In the genomic region with DNA sequence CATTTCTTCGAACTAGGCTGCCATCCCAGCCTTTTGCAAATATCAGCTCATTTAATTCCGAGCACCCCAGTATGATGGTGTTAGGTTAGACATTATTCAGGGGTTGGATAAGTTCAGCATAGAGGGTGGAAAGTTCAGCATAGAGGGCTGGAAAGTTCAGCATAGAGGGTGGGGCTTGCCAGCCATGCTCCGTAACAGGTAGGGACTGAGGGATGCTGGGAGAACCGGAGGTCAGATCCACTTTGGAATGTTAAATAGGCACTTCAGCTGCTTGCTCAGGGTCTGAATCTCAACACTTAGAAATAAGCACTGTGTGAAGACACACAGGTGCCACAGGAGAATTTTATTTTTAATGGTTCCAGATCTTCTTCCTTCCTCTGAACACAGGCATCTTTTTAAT, we compare ENCODE assay signal across 23 mouse cellular contexts.
A peak's percentile ranks its signal among the peaks of the same experiment; 100 is the strongest.
DNase-seq lines count a peak whose midpoint lies in the region; ATAC-seq and TF ChIP-seq lines count a peak whose summit lies in the region.
"Had no signal": no experiment of that assay in that cellular context is flagged by ENCODE, and none has a peak within 500 bp of the region (broad histone marks: within the 10 kb centered on the region; RNA-seq: fewer than 3 reads in every experiment).

No protein-coding gene starts in this region.

- WGBS in kidney, embryonic 14.5 days: 66% methylated on average over 4 of the region's 4 CpGs
- 45% methylated on average over 4 of the region's 4 CpGs for WGBS in lung, embryonic 16.5 days
- 76% methylated on average over 4 of the region's 4 CpGs for WGBS in intestine, embryonic 16.5 days

- TF ChIP-seq CTCF in E14TG2a.4 (conservative IDR thresholded peaks at IDR 0.05; ENCODE audit: low read length): no peak

- H3K36me3 ChIP-seq in kidney, embryonic 14.5 days (ENCODE audit: control insufficient read depth, insufficient read depth, low read length): no peaks in the 10 kb centered on the region
- no peaks in the 10 kb centered on the region for H3K36me3 ChIP-seq in lung, embryonic 16.5 days (ENCODE audit: control insufficient read depth, insufficient read depth, low read length)
- H3K36me3 ChIP-seq in E14TG2a.4 (ENCODE audit: insufficient read depth, low read length) (peaks cover 24% of the 10 kb centered on the region; the same call in 1 of the 2 replicates), ES-E14 (ENCODE audit: control insufficient read depth, insufficient read depth, low read length, poor library complexity, severe bottlenecking) (no peaks in the 10 kb centered on the region)
- H3K36me3 ChIP-seq in intestine, embryonic 16.5 days (ENCODE audit: control insufficient read depth, insufficient read depth, low read length): no peaks in the 10 kb centered on the region
- H3K36me3 ChIP-seq: embryonic facial prominence, embryonic 10.5 days; heart, embryonic 15.5 days; hindbrain, embryonic 13.5 days had no signal

- no peaks in the 10 kb centered on the region for H3K9me3 ChIP-seq in kidney, embryonic 14.5 days (ENCODE audit: control insufficient read depth, low read length)
- H3K9me3 ChIP-seq in lung, embryonic 16.5 days (ENCODE audit: control insufficient read depth, low read length): no peaks in the 10 kb centered on the region
- H3K9me3 ChIP-seq in E14TG2a.4 (ENCODE audit: low read length): no peaks in the 10 kb centered on the region
- H3K9me3 ChIP-seq in ES-E14 (ENCODE audit: control insufficient read depth, insufficient read depth, low read depth, low read length): no peaks in the 10 kb centered on the region
- H3K9me3 ChIP-seq in intestine, embryonic 16.5 days (ENCODE audit: control insufficient read depth, low read length): no peaks in the 10 kb centered on the region
- H3K9me3 ChIP-seq: embryonic facial prominence, embryonic 10.5 days; forebrain, embryonic 13.5 days; G1E; heart, embryonic 15.5 days; hindbrain, embryonic 13.5 days had no signal

- no peak overlapping the region for H3K4me2 ChIP-seq in kidney, embryonic 14.5 days (replicated peaks; ENCODE audit: low read depth, low read length)
- no peak overlapping the region for H3K4me2 ChIP-seq in lung, embryonic 16.5 days (ENCODE audit: low read depth, low read length)
- H3K4me2 ChIP-seq in intestine, embryonic 16.5 days (ENCODE audit: low read depth, low read length): no peak overlapping the region
- H3K4me2 ChIP-seq: forebrain, embryonic 13.5 days; heart, embryonic 11.5 days; heart, embryonic 15.5 days; hindbrain, embryonic 13.5 days had no signal

- no peak for ATAC-seq in kidney, embryonic 14.5 days (ENCODE audit: low FRiP score, low TSS enrichment)
- peak; percentile 56; the same call in 1 of the 2 replicates for ATAC-seq in lung, embryonic 16.5 days (ENCODE audit: low read depth)
- no peak for ATAC-seq in intestine, embryonic 16.5 days
- ATAC-seq: forebrain, embryonic 13.5 days had no signal

- no peak overlapping the region for H3K4me3 ChIP-seq in kidney, embryonic 14.5 days (ENCODE audit: low read length)
- H3K4me3 ChIP-seq in lung, embryonic 16.5 days (ENCODE audit: low read length): no peak overlapping the region
- H3K4me3 ChIP-seq in E14TG2a.4 (replicated peaks; ENCODE audit: low read length) (peak overlapping the region; percentile 60), ES-E14 (ENCODE audit: insufficient read depth in 1 of 2, low read depth in 1 of 2, low read length in 2 of 2, poor library complexity in 1 of 2, severe bottlenecking in 1 of 2) (no peak overlapping the region)
- no peak overlapping the region for H3K4me3 ChIP-seq in intestine, embryonic 16.5 days (ENCODE audit: low read length)
- H3K4me3 ChIP-seq: embryonic facial prominence, embryonic 10.5 days; forebrain, embryonic 13.5 days; heart, adult 2 months; heart, embryonic 15.5 days; hindbrain, embryonic 13.5 days had no signal

- H3K27me3 ChIP-seq in kidney, embryonic 14.5 days (ENCODE audit: control insufficient read depth, insufficient read depth, low read length): no peaks in the 10 kb centered on the region
- no peaks in the 10 kb centered on the region for H3K27me3 ChIP-seq in lung, embryonic 16.5 days (ENCODE audit: control insufficient read depth, insufficient read depth, low read depth, low read length)
- no peaks in the 10 kb centered on the region for H3K27me3 ChIP-seq in E14TG2a.4 (ENCODE audit: insufficient read depth, low read length)
- H3K27me3 ChIP-seq in intestine, embryonic 16.5 days (replicated peaks; ENCODE audit: control insufficient read depth, insufficient read depth, low read length): no peaks in the 10 kb centered on the region
- H3K27me3 ChIP-seq: forebrain, embryonic 13.5 days; heart, embryonic 15.5 days had no signal

- DNase-seq in kidney, adult 8-10 months: peak; percentile 28 to 35
- no peak for DNase-seq in lung, adult 18-20 months
- DNase-seq in ES-E14 (ENCODE audit: low read depth, low spot score): no peak
- no peak for DNase-seq in B cell, adult 2 months
- DNase-seq: adrenal gland, adult 2 months; adrenal gland, postnatal 25 days; cerebellum, adult 18-20 months; cerebellum, postnatal 10 days; forebrain, postnatal 0 days; gastrocnemius, postnatal 14 days; heart, adult 2 months; heart, postnatal 14 days had no signal

- peaks cover 15% of the 10 kb centered on the region for H3K4me1 ChIP-seq in kidney, embryonic 14.5 days (ENCODE audit: control insufficient read depth, insufficient read depth, low read length)
- H3K4me1 ChIP-seq in lung, embryonic 16.5 days (replicated peaks; ENCODE audit: control insufficient read depth, insufficient read depth, low read length): peaks cover 18% of the 10 kb centered on the region
- H3K4me1 ChIP-seq in E14TG2a.4 (replicated peaks; ENCODE audit: low read depth, low read length): peaks cover 94% of the 10 kb centered on the region
- H3K4me1 ChIP-seq in ES-E14 (ENCODE audit: control insufficient read depth in 2 of 2, insufficient read depth in 2 of 2, low read length in 2 of 2, poor library complexity in 1 of 2): peaks cover 38 to 43% of the 10 kb centered on the region in 2 experiments
- peaks cover 13% of the 10 kb centered on the region for H3K4me1 ChIP-seq in intestine, embryonic 16.5 days (ENCODE audit: control insufficient read depth, insufficient read depth, low read length)

- no peak overlapping the region for H3K27ac ChIP-seq in kidney, embryonic 14.5 days (ENCODE audit: low read depth, low read length)
- H3K27ac ChIP-seq in lung, embryonic 16.5 days (ENCODE audit: low read length): no peak overlapping the region
- peak overlapping the region; percentile 86; the same call in 1 of the 2 replicates for H3K27ac ChIP-seq in ES-E14 (ENCODE audit: insufficient read depth, low read depth, low read length, poor library complexity, severe bottlenecking)
- H3K27ac ChIP-seq in intestine, embryonic 16.5 days (ENCODE audit: low read length): no peak overlapping the region
- H3K27ac ChIP-seq: forebrain, embryonic 13.5 days; heart, adult 2 months; heart, embryonic 15.5 days; hindbrain, postnatal 0 days had no signal

- in situ Hi-C loops in ES-E14 (cut with MboI; ENCODE audit: low sequenced_read_pairs in 2 of 2, unreplicated experiment in 2 of 2): no loop called here

- H3K9ac ChIP-seq in kidney, embryonic 14.5 days (ENCODE audit: low read depth, low read length): no peak overlapping the region
- no peak overlapping the region for H3K9ac ChIP-seq in lung, embryonic 16.5 days (ENCODE audit: low read length)
- H3K9ac ChIP-seq in ES-E14 (ENCODE audit: insufficient read depth, low read depth, low read length, poor library complexity, severe bottlenecking): no peak overlapping the region
- no peak overlapping the region for H3K9ac ChIP-seq in intestine, embryonic 16.5 days (ENCODE audit: low read depth, low read length)
- H3K9ac ChIP-seq: forebrain, embryonic 13.5 days; forebrain, postnatal 0 days; heart, embryonic 15.5 days; hindbrain, embryonic 13.5 days had no signal

TF ChIP-seq in ES-E14, 5 proteins besides CTCF, POLR2A, EP300 and RAD21:
- no peak for TF ChIP-seq CHD2 (IDR thresholded peaks at IDR 0.05; ENCODE audit: low read depth, low read length)
- TF ChIP-seq ZNF384 (IDR thresholded peaks at IDR 0.05; ENCODE audit: low read depth, low read length): no peak
- TF ChIP-seq ZC3H11A (IDR thresholded peaks at IDR 0.05; ENCODE audit: borderline replicate concordance, low read depth, low read length): no peak

Comparison
In these comparisons a context has a peak if more than half of its experiments do, and no peak if none do; other contexts are left out.
1. DNase-seq: peak in kidney, adult 8-10 months (2 of 2); none in lung, adult 18-20 months (0 of 2), ES-E14 (single experiment) and B cell, adult 2 months (0 of 2).